Mouse (Mus musculus): ENCODE measurements around the gene Ifitm6. TPM values are rescaled to one million over a fixed set of nuclear protein-coding genes. Genes with fewer than 3 reads are reported as not detected.
"Not testable (repeated sequence)": the region's sequence is repeated elsewhere in the genome, so short reads cannot be mapped to it uniquely, and the experiment has no call there.

Gene Ifitm6
- total RNA-seq, 2 experiments from 2014 or later: not detected

DNA sequence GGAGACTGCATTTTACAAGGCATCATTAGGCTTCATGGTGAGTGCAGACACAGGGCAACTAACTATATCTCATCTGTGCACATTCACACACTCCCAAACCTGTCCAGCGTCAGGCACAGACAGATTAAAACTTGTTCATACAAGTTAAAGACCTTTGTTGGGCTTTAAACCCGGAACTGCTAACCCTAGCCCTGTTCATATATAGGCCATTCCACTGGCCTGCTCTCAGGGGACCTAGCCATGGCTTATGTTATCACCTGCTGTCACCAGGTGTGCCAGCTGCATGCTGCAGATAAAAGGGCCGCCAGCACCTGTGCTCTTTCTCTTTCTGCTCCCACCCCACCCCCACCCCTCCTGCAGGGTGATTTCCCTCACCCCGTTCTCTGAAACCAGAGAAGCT lies 24.8 kb upstream of the Ifitm6 start:
- no peak for DNase-seq
- intact Hi-C loops (cut with DNase I): no loop called here

DNA sequence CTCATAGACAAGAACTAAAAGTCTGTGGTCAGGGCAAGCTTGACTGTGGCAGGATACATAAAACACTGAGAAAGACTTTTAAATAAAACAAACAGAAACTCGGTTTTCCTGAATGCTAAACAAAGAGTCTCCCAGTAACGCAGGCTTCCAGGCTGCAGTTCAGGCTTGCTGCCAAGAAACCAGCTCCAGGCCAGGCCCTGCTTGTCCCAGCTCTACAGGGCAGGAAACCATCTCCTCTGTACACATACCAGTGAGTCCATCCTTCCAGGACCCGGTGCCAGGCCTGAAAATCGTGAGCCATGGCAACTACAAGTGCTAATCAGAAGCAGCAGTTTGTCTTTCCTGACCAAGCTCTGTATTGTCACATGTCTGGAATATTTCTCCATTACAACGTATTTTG lies 23.9 kb upstream of the Ifitm6 start:
- peak; percentile 69 to 74 for DNase-seq
- intact Hi-C loops (cut with DNase I): loop anchor here (2.0 kb wide), 1 partner anchor 31 kb away; the partner anchor contains the start of gene Ifitm3

DNA sequence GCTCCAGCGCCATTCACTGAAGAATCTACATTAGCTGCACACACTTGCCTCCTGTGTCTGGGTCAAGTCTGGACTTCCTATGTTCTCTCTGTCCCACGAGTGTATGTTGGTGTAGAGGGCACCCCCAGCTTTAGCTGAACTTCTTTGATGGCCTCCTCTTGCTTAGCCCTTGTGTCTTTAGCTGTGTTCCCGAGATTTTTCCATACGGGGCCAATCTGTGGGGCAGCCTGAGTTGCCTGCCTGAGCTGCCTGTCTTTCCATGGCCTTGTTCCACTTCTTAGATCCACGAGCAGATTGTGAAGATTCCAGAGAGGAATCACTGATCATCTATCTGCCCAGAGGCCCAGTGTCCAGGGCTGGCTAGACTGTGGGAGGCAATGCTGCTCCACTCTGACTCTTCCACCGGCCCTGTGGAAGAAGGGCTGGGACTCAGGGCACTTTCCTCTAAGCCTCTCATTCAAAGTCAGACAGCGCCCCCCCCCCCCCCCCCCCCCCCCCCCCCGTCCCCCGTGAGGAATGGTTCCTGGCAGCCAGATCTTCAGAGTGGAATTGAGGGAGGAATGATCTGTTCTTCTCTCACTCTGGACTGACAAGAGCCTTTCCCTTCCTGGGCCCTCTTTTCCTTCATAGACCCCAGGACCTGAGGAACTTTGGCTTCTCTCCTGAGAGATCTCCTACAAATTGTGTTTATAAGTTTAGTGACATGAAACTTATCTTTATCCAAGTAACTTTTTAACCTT lies 23.3 kb upstream of the Ifitm6 start:
- intact Hi-C loops (cut with DNase I): loop anchor here (2.0 kb wide), 1 partner anchor 30 kb away; the partner anchor contains the start of gene Ifitm3

DNA sequence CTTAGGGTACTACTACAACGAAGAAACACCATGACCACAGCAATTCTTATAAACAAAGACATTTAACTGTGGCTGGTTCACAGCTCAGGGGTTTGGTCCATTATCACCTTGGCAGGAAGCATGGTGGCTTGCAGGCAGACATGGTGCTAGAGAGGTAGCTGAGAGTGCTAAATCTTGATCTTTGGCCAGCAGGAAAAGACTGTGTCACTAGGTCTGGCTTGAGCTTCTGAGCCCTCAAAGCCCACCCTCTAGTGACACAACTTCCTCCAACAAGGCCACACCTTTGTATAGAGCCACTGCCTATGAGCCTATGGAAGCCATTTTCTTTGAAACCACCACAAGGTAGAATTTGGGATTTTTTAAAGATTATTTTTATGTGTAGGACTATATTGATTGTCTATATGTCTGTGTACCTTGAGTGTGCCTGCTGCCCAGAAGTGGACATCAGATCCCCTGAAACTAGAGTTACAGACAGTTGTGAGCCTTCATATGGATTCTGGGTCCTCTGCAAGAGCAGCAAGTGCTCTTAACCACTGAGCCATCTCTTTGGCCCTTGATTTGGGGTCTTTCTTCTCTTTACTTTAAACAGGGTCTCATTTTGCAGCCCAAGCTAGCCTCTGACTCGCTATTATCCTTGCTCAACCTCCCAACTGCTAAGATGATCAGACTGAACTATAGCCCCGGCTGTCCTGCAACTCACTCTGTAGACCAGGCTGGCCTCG lies 21.8 kb upstream of the Ifitm6 start:
- intact Hi-C loops (cut with DNase I): loop anchor here (2.0 kb wide), 1 partner anchor 29 kb away; the partner anchor contains the start of gene Ifitm3
- no peak for DNase-seq

More for the DNA sequence above, 23.3 kb upstream of the Ifitm6 start:
- DNase-seq: no peak

DNA sequence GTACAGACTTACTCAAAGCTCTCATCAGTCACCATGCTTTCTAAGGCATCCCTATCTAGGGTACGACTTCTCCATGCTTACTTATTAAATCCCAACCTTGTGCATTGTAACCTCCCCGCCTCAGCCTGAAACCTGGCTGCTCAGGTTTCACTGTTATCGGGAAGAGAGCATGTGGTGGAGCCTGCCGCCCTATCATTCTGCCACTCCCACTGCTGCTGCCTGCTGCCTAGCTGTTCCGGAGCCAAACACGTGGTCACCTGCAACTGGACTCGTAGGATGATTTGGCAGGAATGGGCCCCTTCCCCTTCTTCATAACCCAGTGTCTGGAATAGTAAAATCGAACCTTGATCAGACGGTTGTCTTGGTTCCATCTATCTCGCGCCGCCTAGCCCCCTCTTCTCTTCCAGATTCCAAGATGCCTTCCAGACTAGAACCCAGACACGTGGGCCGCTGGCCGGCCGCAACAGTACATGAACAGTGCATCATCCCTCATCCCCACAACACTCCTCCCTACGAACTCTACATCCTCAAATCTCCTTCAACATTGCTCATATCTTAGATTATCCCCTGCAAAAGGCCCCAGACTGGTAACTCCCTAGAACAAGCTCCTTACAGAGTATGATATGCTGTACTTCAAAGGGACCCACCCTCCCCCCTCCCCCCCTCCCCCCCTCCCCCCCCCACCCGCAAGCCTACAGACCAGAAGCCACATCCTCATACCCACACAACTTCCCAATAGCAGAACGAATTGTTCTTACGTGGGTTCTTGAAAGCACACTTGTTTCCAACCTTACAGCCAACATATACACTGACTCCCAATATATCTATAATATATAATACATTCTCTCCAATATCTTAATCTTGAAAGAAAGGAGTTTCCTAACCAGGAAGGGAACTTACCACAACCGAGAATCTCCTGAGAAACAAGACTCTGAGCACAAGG lies 20.6 kb upstream of the Ifitm6 start:
- no peak for DNase-seq

DNA sequence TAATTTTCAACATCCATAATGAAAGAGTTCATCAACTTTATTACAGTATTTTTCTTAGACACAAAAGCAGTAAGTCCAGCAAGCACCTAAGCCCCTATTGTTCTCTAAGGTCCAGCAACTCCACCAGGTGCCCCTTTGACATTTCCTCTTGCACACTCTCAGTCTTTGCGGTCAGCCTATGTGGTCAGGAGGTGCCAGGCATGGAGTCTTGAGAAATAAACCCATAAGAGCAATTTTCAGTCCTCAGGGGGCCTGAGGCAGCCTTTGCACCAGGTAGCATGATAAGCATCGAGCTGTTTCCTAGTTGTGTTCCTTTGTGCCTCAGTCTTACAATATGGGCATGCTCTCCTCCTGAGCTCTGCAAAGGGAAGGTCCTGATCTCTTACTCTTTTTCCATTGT lies 18.9 kb upstream of the Ifitm6 start:
- DNase-seq; intact Hi-C loops (cut with DNase I): not testable (repeated sequence)

More for the DNA sequence above, 20.6 kb upstream of the Ifitm6 start:
- intact Hi-C loops (cut with DNase I): no loop called here

DNA sequence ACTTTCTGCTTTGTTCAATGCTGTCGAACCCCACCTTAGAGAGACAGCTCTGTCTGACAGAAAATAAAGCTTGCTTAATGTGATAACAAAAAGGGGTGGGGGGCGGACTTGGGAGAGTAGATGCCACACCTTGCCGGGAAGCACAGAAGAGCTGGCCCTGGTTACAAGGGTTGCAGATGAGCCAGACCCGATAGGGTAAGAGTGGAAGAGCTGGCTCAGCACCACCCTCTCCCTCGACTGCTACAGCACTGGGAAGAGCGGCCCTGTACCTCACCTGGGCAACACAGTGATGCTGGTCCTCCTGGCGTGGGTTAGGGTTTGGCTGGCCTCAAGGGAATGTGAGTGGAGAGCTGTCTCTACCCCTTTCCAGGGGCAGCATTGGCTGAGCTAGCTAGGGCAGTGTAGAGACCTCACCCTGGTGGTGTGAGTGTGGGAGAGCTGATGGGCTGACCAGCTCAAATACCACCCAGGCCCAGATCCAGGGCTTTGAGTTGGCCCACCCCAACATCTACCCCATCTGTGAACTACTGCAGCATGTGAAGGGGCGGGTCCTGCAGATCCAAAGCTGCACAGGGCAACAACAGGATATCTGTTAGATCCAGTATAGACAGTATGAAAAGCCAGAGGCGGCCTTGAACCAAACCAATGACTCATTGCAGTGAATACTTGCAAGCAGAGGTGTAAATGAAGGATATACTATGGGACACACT lies 14.9 kb upstream of the Ifitm6 start:
- intact Hi-C loops (cut with DNase I): no loop called here
- no peak for DNase-seq

DNA sequence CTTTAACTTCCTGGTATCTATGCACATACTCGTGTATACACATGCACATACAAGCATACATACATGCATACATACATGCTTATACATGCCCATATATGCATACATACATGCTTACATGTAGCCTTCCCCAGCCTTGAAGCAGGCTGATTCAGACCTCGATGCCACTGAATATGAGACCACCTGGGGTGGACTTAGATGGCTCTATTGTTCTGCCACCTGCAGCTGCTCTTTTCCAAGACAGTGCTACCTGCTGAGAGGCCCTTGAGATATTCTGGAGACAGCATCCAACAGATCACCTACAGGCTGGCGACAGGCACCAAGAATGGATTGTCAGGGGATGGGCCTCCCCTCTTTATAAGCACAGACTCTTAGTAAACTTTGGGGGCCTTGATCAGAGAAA lies 12.7 kb upstream of the Ifitm6 start:
- intact Hi-C loops (cut with DNase I): no loop called here
- no peak for DNase-seq

DNA sequence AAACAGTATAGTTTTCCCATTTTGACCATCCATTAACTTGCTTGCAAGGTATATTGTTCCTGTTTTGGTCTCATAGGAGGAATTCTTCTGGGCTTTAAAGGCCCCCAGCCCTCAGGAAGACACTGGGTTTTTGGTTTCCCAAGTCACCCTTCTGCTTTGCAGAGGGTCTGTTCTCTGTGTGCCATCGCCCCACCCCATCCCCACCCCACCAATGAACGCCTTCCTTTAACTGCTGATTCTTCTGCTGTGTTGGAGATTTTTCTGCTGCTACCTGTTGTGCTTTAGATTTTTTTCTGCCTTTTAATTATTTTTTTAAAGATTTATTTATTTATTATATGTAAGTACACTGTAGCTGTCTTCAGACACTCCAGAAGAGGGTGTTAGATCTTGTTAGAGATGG lies 11.1 kb upstream of the Ifitm6 start, which contains the start of gene Gm17387:
Gm17387 (plus strand) TSS at position 301 of the 400 bp plus-strand sequence.
- no peak for DNase-seq
- intact Hi-C loops (cut with DNase I): no loop called here

DNA sequence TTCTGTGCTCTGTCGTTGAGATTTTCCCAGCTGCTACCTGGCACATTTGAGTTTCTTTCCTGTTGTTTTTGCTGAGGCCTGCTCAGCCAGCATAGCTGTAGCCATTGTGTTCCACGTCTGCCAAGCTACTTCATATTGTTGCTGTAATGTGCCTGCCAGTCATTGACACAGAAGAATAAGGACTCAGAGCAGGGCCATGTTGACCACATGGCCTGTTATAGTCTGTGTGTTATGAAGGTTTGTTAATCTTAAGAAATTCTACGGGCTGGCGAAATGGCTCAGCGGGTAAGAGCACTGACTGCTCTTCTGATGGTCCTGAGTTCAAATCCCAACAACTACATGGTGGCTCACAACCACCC lies 9.0 kb upstream of the Ifitm6 start:
- DNase-seq: no peak
- intact Hi-C loops (cut with DNase I): no loop called here

DNA sequence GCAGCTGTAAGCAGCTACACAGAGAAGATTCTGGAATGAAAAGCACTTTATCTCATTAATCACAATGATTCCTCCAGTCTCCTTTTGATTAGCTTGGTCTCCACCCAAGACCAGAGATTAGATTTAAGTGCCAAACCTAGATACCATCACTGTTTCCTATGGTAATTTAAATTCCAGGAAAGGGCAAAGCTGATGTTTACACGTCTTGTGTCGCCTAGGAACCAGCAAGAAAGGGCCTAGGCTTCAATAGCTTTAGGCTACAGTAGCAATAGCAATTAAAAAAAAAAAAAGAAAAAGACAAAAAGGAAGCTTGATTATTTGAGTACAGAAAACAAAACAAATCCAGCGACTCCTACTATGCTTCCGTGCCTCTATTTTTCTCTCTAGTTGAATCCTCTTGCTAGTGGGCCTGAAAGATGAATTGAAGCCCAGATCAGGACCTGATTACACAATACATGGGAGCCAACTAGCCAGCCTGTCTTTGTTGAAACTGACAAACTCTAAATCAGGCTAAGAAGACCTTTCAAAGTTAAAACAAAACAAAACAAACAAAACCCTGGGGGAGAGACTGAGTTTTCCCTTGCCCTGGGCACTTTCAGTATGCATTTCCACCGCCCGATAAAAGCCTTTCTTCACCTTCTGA lies 8.5 kb upstream of the Ifitm6 start:
- DNase-seq: no peak

DNA sequence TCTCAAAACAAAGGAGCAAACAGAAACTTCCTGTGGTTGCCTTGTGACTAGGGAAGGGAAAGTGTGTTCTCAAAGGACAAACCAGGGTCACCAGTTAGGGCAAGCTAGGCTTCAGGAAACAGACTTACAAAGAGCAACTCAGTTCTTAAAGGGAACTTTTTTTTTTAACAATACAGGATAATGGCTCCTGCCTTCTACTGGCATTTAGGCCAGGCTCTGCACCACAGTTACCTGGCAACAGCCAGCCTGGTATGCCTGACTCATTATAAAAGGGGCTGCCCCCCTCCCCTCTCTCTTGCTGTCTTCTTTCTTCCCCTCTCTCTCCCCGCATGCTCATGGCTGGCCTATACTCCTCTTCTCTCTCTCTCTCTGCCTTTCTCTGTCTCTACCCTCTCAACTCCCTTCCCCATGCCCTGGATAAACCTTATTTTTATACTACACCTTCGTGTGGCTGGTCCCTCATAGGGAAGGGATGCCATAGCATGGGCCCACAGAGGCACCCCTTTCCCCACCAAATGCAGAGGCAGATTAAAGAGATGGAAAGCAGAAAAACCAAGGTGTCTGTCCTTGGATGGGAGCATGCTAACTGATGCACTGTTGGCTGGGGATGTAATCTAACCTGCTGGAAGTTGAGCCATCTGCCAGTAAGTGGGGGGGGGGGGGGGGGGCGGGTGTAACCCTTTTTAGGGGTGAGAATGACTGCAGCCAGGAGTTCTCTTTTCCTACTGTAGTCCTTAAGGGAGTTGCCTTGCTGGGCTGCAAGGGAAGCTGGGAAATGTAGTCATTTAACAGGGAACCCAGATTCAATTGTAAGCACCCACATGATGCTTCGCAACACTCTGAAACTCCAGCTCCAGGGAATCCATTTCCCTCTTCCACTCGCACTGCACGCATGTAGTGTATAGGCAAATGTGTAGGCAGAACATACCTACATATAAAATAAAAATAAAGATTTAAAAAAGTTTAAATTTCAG lies 7.4 kb upstream of the Ifitm6 start:
- no peak for DNase-seq
- intact Hi-C loops (cut with DNase I): no loop called here

More for the DNA sequence above, 8.5 kb upstream of the Ifitm6 start:
- intact Hi-C loops (cut with DNase I): no loop called here

DNA sequence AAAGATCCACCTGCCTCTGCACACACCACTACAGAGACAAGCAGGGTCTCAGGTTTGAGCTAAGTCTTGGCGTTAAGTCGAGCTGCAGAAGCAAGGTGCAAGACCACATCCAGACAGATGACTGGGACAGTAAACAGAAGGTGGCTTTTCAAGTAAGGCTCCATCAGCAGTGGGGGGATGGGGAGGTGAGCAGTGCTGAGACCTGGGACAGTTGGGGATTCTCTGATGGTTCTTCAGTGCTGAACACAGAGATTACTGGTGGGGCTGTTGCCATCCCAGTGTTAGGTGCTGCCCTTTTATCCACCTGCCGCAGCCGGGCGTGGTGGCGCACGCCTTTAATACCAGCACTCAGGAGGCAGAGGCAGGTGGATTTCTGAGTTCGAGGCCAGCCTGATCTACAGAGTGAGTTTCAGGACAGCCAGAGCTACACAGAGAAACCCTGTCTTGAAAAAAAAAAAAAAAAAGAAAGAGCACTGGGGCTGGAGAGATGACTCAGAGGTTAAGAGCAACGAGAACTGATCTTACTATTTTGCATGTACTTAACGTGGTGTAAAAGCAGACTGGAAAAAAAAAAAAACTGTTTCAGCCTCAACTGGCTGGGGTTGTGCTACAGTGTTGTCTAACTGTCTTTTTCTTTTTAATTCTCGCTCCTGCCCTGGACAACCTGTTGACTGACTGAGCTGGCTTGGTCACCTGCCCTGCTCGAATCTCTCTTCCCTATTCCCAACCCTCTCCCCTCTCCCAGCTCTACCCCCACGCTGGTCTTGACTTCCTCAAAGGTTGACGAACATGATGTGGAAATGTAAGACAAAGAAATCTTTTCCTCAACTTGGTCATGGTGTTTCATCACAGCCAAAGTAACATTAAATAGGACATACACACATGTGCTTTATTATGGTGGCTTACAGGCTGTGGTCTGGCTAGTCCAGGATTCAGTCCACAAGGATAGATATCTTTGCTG lies 4.0 kb upstream of the Ifitm6 start:
- intact Hi-C loops (cut with DNase I): no loop called here
- no peak for DNase-seq

DNA sequence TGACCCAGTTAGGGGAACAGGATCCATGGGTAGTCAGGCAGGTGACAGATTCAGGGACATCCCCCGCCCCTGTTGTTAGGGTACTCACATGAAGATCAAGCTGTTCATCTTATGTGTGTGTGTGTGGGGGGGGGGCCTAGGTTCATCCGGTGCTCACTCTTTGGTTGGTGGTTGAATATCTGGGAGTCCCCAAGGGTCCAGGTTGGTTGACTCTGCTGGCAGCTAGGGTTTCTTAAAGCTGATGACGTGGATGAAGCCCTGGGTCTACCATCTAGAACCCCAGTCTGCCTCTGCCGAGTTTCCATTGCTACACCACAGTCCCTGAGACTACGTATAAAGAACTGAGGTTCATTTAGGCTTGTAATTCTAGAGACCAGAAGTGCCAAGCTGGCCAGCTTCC lies 1.3 kb upstream of the Ifitm6 start:
- intact Hi-C loops (cut with DNase I): no loop called here

DNA sequence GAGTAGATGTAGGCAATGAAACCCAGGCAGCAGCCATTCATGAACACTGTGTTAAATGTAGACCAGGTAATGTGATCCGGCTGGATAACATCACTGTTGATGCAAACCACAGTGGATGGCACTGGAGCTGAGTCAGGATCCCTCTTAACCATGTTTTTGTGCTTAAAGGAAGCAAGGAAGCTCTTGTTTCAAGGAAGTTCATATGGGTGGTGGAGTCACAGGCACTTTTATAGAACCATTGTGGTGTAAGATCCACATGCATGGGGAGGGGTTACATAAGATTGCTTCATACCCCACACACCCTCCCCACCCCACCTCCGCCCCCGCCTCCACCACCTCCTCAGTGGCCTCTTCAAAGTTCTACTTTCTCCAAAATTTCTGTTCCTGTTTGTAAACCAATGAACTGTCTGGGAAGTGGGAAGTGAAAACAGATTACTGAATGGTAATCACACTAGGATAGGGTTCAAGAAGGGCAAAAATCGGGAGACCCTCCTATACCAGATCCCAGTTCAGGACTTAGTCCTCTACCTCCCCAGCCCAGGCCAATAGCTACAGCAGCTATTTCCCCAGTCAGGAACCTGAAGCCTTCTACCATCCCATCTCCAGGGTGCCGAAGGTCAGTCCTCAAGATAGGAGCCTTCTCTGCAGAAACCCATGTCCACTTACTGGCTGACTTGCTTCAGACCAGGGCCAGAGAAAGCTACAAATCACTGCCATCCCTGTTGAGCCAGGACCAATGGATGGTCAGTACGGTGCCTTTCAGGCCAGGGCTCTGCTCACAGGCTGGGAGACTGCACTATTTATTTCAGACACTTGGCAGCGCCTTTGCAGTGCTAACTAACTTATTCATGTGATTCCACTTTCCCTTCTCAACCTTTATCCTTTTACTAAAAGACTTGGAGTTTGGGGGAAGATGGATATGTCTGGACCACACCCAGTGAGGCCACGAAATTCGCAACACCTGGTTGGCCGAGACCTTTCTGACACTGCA lies 722 bp downstream of the Ifitm6 start:
- DNase-seq: no peak
- intact Hi-C loops (cut with DNase I): no loop called here

More for the DNA sequence above, 1.3 kb upstream of the Ifitm6 start:
- DNase-seq: no peak

DNA sequence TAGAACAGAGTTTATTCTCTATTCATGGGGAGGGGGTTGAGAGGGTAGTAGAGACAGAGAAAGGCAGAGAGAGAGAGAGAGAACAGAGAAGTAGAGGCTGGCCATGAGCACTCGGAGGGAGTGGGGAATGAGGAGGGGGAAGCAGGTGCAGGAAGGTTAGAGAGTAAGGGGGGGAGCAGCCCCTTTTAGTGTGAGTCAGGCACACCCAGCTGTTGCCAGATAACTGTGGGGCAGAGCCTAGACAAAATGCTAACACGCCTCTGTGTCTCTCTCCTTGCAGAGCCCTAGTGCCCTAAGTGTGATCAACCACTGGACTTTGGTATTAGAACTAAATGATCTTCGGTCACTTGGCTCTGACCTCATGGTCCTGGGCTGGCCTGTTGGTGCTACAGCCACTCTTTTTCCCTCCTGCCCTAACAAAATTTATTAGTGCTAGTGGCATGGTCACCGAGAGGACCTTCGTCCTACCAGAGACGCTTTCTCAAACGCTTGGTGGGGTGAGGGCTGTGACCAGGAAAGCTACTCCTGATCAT lies 6.4 kb downstream of the Ifitm6 start:
- intact Hi-C loops (cut with DNase I): loop anchor here (2.0 to 5.0 kb wide), 2 partner anchors 29 to 161 kb away; partner anchors contain the start of gene Rnh1
- no peak for DNase-seq

All from gastrocnemius, postnatal 36 days (tissue).